ENCODE assay signal across 42 mouse cellular contexts in genomic region chr11:43032141-43032540, GRCm38 (mm10). TPM values are rescaled to one million over a fixed set of nuclear protein-coding genes. Genes with fewer than 3 reads are reported as not detected.
"Had no signal": no experiment of that assay in that cellular context is flagged by ENCODE, and none has a peak within 500 bp of the region (broad histone marks: within the 10 kb centered on the region; RNA-seq: fewer than 3 reads in every experiment).

No protein-coding gene starts in this region.

- H3K27ac ChIP-seq: heart, embryonic 10.5 days; heart, embryonic 13.5 days; heart, embryonic 15.5 days; hindbrain, embryonic 13.5 days; hindbrain, embryonic 15.5 days; hindbrain, postnatal 0 days; kidney, embryonic 15.5 days; kidney, postnatal 0 days; limb, embryonic 13.5 days; limb, embryonic 15.5 days had no signal

- H3K36me3 ChIP-seq: heart, embryonic 10.5 days; heart, embryonic 13.5 days; heart, embryonic 15.5 days; hindbrain, embryonic 13.5 days; hindbrain, embryonic 15.5 days; kidney, embryonic 15.5 days; limb, embryonic 13.5 days; limb, embryonic 15.5 days had no signal

- H3K4me3 ChIP-seq: heart, embryonic 10.5 days; heart, embryonic 13.5 days; heart, embryonic 15.5 days; hindbrain, embryonic 13.5 days; hindbrain, embryonic 15.5 days; kidney, embryonic 15.5 days; limb, embryonic 13.5 days; limb, embryonic 15.5 days had no signal

- H3K27me3 ChIP-seq: heart, embryonic 13.5 days; heart, embryonic 15.5 days; hindbrain, embryonic 13.5 days; hindbrain, embryonic 15.5 days; kidney, embryonic 15.5 days; limb, embryonic 13.5 days; limb, embryonic 15.5 days had no signal

- H3K4me2 ChIP-seq: heart, embryonic 13.5 days; heart, embryonic 15.5 days; hindbrain, embryonic 13.5 days; hindbrain, embryonic 15.5 days; kidney, embryonic 15.5 days; limb, embryonic 13.5 days; limb, embryonic 15.5 days had no signal

- DNase-seq: gastrocnemius, postnatal 14 days; gastrocnemius, postnatal 36 days; heart, adult 18-20 months; heart, postnatal 14 days; heart, postnatal 36 days; kidney, adult 11 months; kidney, adult 2 months; kidney, adult 9 months; kidney, postnatal 14 days; kidney, postnatal 36 days; layer of hippocampus, adult 9-11 months; layer of hippocampus, postnatal 36 days; left cerebral cortex, postnatal 4 days had no signal

- H3K4me1 ChIP-seq: heart, embryonic 10.5 days; heart, embryonic 15.5 days; hindbrain, embryonic 13.5 days; hindbrain, embryonic 15.5 days; kidney, embryonic 15.5 days; limb, embryonic 13.5 days; limb, embryonic 15.5 days had no signal

- H3K9ac ChIP-seq: heart, embryonic 13.5 days; heart, embryonic 15.5 days; hindbrain, embryonic 13.5 days; hindbrain, embryonic 15.5 days; kidney, embryonic 15.5 days; limb, embryonic 13.5 days; limb, embryonic 15.5 days had no signal

- H3K9me3 ChIP-seq: heart, embryonic 10.5 days; heart, embryonic 13.5 days; heart, embryonic 15.5 days; hindbrain, embryonic 13.5 days; hindbrain, embryonic 15.5 days; kidney, embryonic 15.5 days; limb, embryonic 13.5 days; limb, embryonic 15.5 days had no signal

RNA-seq across cellular contexts. Expression of gene Gm9972, which starts 3.4 kb away (rescaled TPM):
- total RNA-seq: gastrocnemius, adult 18-20 months; gastrocnemius, adult 8-10 months; gastrocnemius, postnatal 14 days; gastrocnemius, postnatal 36 days; heart, adult 18-20 months; heart, adult 8-10 months; heart, postnatal 14 days; heart, postnatal 36 days; hematopoietic stem cell, adult 5-6 weeks; hindbrain, postnatal 0 days; layer of hippocampus, adult 18-20 months; layer of hippocampus, adult 8-10 months; layer of hippocampus, postnatal 14 days; layer of hippocampus, postnatal 36 days; left cerebral cortex, adult 18-20 months; left cerebral cortex, adult 8-10 months; left cerebral cortex, postnatal 10 days; left cerebral cortex, postnatal 25 days; left cerebral cortex, postnatal 4 days; liver, adult 2 months had no signal
- polyA plus RNA-seq: gonadal fat pad, adult 2 months; heart, embryonic 10.5 days; heart, embryonic 13.5 days; heart, embryonic 15.5 days; heart, postnatal 0 days; hindbrain, embryonic 11.5 days; hindbrain, embryonic 15.5 days; hindbrain, postnatal 0 days; intestine, embryonic 14.5 days; intestine, embryonic 16.5 days; kidney, adult 2 months; kidney, embryonic 15.5 days; kidney, postnatal 0 days; large intestine, adult 2 months; limb, embryonic 11.5 days; liver, adult 2 months had no signal
